Mouse (Mus musculus) hindbrain, embryonic 15.5 days (tissue): Measurements from ENCODE around the gene Chic1. TPM values are rescaled to one million over a fixed set of nuclear protein-coding genes. Genes with fewer than 3 reads are reported as not detected.

Experiments used
- ATAC-seq: fragments of 200-750 bp; cut with Nextera tagmentation; 2 replicates; pipeline ENCODE4 v1.8.0; 2017; ENCODE audit warnings: low read depth, moderate number of reproducible peaks, moderate TSS enrichment; ENCODE audit not compliant: low FRiP score
- H3K27ac ChIP-seq: fragments of 300-500 bp; sonication (generic); replicated peaks from 2 replicates; pipeline ENCODE4 v1.5.1; 2015; ENCODE audit warnings: mild to moderate bottlenecking, inconsistent platforms
- H3K27me3 ChIP-seq: fragments of 300-500 bp; sonication (generic); 2 replicates; pipeline ENCODE4 v1.6.1; 2015; ENCODE audit warnings: control low read depth, inconsistent platforms
- H3K36me3 ChIP-seq: fragments of 300-500 bp; sonication (generic); 2 replicates; pipeline ENCODE4 v1.6.1; 2015; ENCODE audit warnings: control low read depth, inconsistent platforms
- H3K4me1 ChIP-seq: fragments of 300-500 bp; sonication (generic); replicated peaks from 2 replicates; pipeline ENCODE4 v1.6.1; 2015; ENCODE audit warnings: control low read depth, inconsistent platforms
- H3K4me2 ChIP-seq: fragments of 300-500 bp; sonication (generic); 2 replicates; pipeline ENCODE4 v1.6.1; 2015; ENCODE audit warnings: moderate library complexity, mild to moderate bottlenecking, inconsistent platforms
- H3K4me3 ChIP-seq: fragments of 300-500 bp; sonication (generic); 2 replicates; pipeline ENCODE4 v1.5.1; 2015; ENCODE audit warnings: mild to moderate bottlenecking, inconsistent platforms
- H3K9ac ChIP-seq: fragments of 300-500 bp; sonication (generic); 2 replicates; pipeline ENCODE4 v1.6.1; 2015; ENCODE audit warnings: inconsistent platforms
- H3K9me3 ChIP-seq: fragments of 300-500 bp; sonication (generic); 2 replicates; pipeline ENCODE4 v1.6.1; 2016; ENCODE audit warnings: control low read depth, inconsistent platforms
- WGBS: fragments of 180-500 bp; shearing (Covaris S2); methylation state at CpG from one replicate; pipeline ENCODE4 v1.1.7; 2015; 5-methylcytosine and 5-hydroxymethylcytosine counted together
- polyA plus RNA-seq: library from polyadenylated mRNA; unstranded; fragments of >200 nt; fragmentation: Nextera tagmentation; extraction: Ambion mirVana; gene quantifications from 2 replicates; pipeline ENCODE4 v1.2.1, GENCODE M21; 2015

Chic1 gene
- polyA plus RNA-seq, 1 experiment from 2014 or later: 6.7 TPM

DNA sequence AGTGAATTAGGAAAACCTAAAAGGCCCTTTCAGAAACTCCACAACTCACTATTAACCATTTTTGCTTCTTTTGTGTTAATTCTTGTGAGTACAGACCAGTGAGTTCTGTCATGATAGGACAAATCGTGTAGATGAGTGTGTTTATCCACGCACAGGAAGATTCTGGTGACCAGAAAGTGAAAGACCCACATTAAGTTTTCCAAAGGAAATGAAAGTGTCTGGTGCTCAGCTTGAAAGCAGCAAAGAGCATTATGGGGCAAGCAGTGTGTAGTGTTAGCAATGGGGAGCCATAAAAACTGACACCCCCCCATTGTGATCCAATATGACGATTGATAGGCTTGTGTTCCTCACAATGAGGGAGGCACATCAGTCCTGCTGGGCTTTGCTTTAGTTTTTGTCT is 12.4 kb downstream of the Chic1 start:
- H3K4me3 ChIP-seq: no peak overlapping the region
- no peak overlapping the region for H3K9ac ChIP-seq
- no peaks in the 10 kb centered on the region for H3K9me3 ChIP-seq
- no peak for ATAC-seq
- 46% methylated on average over 3 of the region's 3 CpGs for WGBS
- H3K27ac ChIP-seq: no peak overlapping the region
- H3K4me2 ChIP-seq: no peak overlapping the region
- no peaks in the 10 kb centered on the region for H3K36me3 ChIP-seq
- H3K4me1 ChIP-seq: no peaks in the 10 kb centered on the region; the same call in 1 of the 2 replicates
- H3K27me3 ChIP-seq: peaks cover 22% of the 10 kb centered on the region

DNA sequence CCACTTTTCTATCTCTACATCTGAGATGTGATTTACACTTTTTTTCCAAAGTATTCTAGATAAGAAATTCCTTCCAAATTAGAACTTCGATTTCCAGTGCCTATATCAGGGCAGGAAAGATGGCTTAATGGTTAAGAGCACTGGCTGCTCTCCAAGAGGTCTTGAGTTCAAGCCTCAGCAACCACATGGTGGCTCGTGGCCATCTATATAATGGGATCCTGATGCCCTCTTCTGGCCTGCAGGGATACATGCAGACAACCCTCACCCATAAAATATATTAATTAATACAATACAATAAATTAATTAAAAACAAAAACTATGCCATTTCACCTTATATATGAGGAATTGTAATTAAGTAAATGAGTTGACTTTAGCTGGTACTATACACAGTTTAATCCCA is 14.9 kb downstream of the Chic1 start:
- WGBS: 64% methylated on average over 2 of the region's 2 CpGs
- no peak overlapping the region for H3K9ac ChIP-seq
- H3K4me2 ChIP-seq: no peak overlapping the region
- H3K27me3 ChIP-seq: peaks cover 21% of the 10 kb centered on the region
- no peak for ATAC-seq
- H3K9me3 ChIP-seq: no peaks in the 10 kb centered on the region
- H3K36me3 ChIP-seq: no peaks in the 10 kb centered on the region
- H3K4me1 ChIP-seq: no peaks in the 10 kb centered on the region; the same call in 1 of the 2 replicates
- no peak overlapping the region for H3K4me3 ChIP-seq
- H3K27ac ChIP-seq: no peak overlapping the region

DNA sequence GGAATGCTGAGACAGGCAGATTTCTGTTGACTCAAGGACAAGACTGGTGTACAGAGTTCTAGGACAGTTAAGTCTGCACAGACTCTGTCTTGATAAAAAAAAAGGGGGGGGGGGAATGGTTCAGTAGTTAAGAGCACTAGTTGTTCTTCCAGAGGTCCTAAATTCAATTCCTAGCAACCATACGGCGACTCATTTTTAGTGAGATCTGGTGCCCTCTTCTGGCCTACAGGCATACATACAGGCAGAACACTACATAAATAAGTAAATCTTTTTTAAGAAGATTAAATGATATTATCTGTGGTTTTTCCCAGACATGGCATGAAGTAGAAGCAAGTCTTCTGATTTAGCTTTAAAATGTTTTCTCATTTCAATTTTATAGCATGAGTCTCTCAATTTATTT is 15.4 kb downstream of the Chic1 start:
- H3K4me1 ChIP-seq: no peaks in the 10 kb centered on the region
- no peak overlapping the region for H3K27ac ChIP-seq
- no peaks in the 10 kb centered on the region for H3K36me3 ChIP-seq
- H3K27me3 ChIP-seq: peaks cover 20% of the 10 kb centered on the region; the same call in 1 of the 2 replicates
- no peak for ATAC-seq
- H3K9ac ChIP-seq: no peak overlapping the region
- no peak overlapping the region for H3K4me3 ChIP-seq
- H3K9me3 ChIP-seq: no peaks in the 10 kb centered on the region
- WGBS: 38% methylated on average over 2 of the region's 2 CpGs
- no peak overlapping the region for H3K4me2 ChIP-seq

DNA sequence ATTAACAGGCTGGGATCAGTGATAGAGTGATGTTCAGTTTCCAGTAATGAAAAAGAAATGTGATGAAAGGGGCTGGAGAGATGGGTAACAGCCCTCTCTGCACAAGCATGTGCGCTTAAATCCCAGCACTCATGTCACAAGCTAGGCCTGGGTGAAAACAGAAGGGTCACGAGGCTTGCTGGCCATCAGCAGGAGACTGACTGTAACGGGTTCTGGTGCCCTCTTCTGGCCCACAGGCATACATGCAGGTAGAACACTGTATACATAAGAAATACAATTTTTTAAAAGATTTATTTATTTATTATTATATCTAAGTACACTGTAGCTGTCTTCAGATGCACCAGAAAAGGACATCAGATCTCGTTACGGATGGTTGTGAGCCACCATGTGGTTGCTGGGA is 18.0 kb downstream of the Chic1 start:
- no peak for ATAC-seq
- Histone ChIP-seq H3K36me3 (no peaks in the 10 kb centered on the region), H3K4me2 (no peak overlapping the region), H3K4me1 (no peaks in the 10 kb centered on the region), H3K27ac (no peak overlapping the region), H3K27me3 (peaks cover 11% of the 10 kb centered on the region; the same call in 1 of the 2 replicates), H3K4me3 (no peak overlapping the region), H3K9me3 (no peaks in the 10 kb centered on the region), H3K9ac (no peak overlapping the region)
- 60% methylated on average over 5 of the region's 5 CpGs for WGBS

DNA sequence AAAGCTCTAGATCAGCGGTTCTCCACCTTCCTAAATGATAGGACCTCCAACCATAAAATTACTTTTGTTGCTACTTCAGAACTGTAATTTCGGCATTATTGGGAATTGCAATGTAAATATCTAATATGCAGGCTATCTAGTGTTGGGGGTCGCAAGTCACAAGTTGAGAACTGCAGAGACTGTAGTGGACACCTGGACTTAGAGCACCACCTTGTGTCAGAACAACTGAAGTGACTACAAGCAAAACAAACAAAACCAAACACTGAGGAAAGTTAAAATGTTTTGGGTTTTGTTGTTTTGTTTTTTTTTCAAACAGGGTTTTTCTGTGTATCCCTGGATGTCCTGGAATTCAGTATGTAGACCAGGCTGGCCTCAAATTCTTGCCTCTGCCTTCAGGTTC is 28.3 kb downstream of the Chic1 start:
- Histone ChIP-seq H3K36me3 (no peaks in the 10 kb centered on the region), H3K4me3 (no peak overlapping the region), H3K4me1 (no peaks in the 10 kb centered on the region), H3K4me2 (no peak overlapping the region), H3K27ac (no peak overlapping the region), H3K27me3 (peaks cover 28% of the 10 kb centered on the region), H3K9me3 (no peaks in the 10 kb centered on the region), H3K9ac (no peak overlapping the region)
- no peak for ATAC-seq
- 90% methylated on average over 3 of the region's 3 CpGs for WGBS

DNA sequence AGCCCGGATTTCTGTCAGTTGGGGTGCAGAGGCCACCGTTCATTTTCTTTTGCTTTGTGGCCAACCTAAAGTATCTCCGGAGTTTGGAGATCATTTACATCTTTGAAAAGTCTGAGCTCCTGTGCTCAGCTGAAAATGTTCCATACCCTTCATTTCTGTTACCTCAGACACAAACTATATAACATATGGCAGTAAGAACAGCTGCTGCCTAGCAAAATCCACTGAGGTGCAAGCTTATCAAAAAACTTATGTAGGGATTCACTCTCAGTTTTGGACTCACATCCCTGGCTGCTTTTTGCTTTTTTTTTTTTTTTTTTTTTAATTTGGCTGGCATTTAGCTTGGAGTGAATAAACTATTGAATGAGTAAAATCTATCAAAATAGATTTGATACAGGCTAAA is 31.9 kb downstream of the Chic1 start:
- 84% methylated on average over 3 of the region's 3 CpGs for WGBS

DNA sequence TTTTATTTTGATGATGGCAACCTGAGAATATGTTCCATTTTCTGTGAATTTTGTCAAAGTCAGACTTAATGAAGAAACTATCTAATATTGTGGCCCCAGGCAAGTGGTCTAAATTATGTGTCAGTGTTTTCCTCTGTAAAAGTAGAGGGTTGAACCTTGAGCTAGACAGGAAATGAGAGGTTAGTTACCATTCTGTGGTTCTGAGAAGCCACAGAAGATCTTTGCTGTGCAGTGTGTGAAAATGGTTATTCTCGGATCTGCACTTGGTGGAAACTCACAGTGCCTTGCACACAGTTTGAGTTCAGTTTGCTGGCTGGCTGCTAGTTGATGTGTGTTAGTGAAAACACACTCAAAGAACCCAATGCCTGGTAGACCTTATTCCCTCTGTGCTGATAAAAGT is 37.6 kb downstream of the Chic1 start:
- H3K9me3 ChIP-seq: no peaks in the 10 kb centered on the region
- WGBS: 79% methylated on average over 1 of the region's 1 CpGs

More for the DNA sequence above, 31.9 kb downstream of the Chic1 start:
- Histone ChIP-seq H3K9me3 (no peaks in the 10 kb centered on the region), H3K4me3 (no peak overlapping the region), H3K27me3 (peaks cover 22% of the 10 kb centered on the region), H3K4me1 (no peaks in the 10 kb centered on the region), H3K27ac (no peak overlapping the region), H3K9ac (no peak overlapping the region), H3K36me3 (no peaks in the 10 kb centered on the region), H3K4me2 (no peak overlapping the region)
- ATAC-seq: no peak

DNA sequence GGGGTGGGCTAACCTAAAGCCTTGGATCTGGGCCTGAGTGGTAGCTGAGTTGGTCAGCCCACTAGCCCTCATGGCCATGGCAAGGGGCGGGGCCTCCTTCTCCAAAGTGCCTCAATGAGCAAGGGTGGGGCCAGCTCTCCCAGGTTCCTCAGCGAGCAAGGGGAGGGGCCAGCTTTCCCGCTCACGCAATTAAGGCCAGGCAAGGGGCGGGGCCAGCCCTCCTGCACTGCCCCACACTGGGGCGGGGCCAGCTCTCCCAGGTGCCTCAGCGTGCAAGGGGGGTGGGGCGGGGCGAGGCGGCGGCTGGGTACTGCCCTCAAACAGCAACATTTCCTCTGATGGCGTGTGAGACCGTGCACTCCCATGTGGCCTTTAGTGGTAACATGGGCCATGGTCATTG is 48.7 kb downstream of the Chic1 start:
- Histone ChIP-seq H3K9ac (no peak overlapping the region), H3K9me3 (no peaks in the 10 kb centered on the region), H3K4me1 (no peaks in the 10 kb centered on the region), H3K27me3 (peaks cover 33% of the 10 kb centered on the region; the same call in 1 of the 2 replicates), H3K4me2 (no peak overlapping the region), H3K27ac (no peak overlapping the region), H3K4me3 (no peak overlapping the region), H3K36me3 (no peaks in the 10 kb centered on the region)
- WGBS: 37% methylated on average over 11 of the region's 13 CpGs
- no peak for ATAC-seq

More for the DNA sequence above, 37.6 kb downstream of the Chic1 start:
- Histone ChIP-seq H3K9ac (no peak overlapping the region), H3K4me2 (no peak overlapping the region), H3K4me3 (no peak overlapping the region), H3K36me3 (no peaks in the 10 kb centered on the region), H3K4me1 (no peaks in the 10 kb centered on the region), H3K27ac (no peak overlapping the region), H3K27me3 (peaks cover 36% of the 10 kb centered on the region; the same call in 1 of the 2 replicates)
- no peak for ATAC-seq

DNA sequence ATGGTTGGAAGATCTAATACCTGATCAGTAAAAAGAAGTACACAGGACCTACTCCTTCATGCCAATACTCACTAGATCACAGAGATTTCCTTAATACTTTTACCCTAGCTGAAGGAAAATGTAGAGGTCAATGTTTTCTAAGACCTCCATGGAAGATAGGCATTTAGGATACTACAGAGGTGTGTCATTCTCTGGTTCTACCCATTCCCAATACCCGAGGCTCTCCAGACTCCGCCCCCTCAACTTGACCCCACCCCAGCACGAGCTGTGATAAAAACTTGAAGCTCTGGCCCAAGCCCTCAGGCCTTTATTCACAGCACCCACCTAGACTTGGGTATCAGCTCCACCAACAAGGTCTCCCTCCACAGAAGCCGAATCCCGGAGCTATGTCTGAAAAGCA is 57.9 kb downstream of the Chic1 start, which contains the start of gene Tsx:
Gene Tsx, plus strand, starts transcription at position 301 of the 400 bp plus-strand sequence.
- 86% methylated on average over 5 of the region's 5 CpGs for WGBS
- Histone ChIP-seq H3K27me3 (peaks cover 34% of the 10 kb centered on the region), H3K36me3 (no peaks in the 10 kb centered on the region), H3K27ac (no peak within 1 kb of the TSS), H3K4me2 (no peak within 1 kb of the TSS), H3K9ac (no peak within 1 kb of the TSS), H3K9me3 (no peaks in the 10 kb centered on the region), H3K4me1 (no peaks in the 10 kb centered on the region), H3K4me3 (no peak within 1 kb of the TSS)
- no peak for ATAC-seq

DNA sequence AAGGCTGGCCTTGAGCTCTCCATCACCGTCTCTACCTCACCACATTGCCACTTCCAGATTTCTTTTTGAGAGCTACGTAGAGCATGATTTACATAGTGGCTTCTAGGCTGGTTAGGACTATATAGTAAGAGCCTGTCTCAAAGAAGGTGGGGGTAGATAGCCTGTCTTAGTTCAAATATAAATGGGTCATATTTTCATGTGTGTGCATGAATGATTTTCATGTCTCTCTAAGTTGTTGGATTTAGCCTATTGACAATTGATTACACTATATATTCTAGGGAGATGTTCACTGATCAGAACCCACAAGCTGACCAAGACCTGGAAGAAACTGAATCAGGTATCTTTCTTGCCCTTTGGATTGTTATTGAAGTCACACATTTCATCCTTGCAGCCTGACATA is 65.4 kb downstream of the Chic1 start, which contains the start of gene Gm26992:
Gene Gm26992, plus strand, starts transcription at position 301 of the 400 bp plus-strand sequence.
- H3K4me3 ChIP-seq: no peak within 1 kb of the TSS
- no peak within 1 kb of the TSS for H3K27ac ChIP-seq
- H3K9me3 ChIP-seq: no peaks in the 10 kb centered on the region
- H3K4me2 ChIP-seq: no peak within 1 kb of the TSS
- H3K9ac ChIP-seq: no peak within 1 kb of the TSS
- ATAC-seq: no peak
- H3K27me3 ChIP-seq: peaks cover 23% of the 10 kb centered on the region
- no peaks in the 10 kb centered on the region for H3K36me3 ChIP-seq
- H3K4me1 ChIP-seq: no peaks in the 10 kb centered on the region
- WGBS: 94% methylated on average over 2 of the region's 2 CpGs

DNA sequence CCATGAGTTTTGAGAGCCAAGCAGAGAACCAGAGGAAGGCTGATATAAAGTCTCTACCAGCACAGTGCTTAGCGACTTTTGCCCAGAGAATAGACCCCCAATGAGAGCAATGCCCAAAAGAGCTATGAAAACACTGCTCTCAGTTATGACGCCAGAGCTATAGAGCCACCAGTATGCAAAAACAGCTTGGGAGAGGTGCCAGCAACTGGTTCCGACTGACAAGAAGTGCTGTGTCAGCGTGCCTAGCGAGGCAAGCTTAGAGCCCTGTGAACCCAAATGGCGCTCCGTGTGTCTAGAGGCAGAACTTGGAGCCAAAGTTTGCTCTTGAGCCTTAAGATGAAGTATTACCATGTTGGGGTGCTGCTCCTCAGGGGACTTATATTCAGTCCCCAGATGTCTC is 71.4 kb downstream of the Chic1 start:
- Histone ChIP-seq H3K27ac (no peak overlapping the region), H3K36me3 (no peaks in the 10 kb centered on the region), H3K4me1 (no peaks in the 10 kb centered on the region), H3K27me3 (peaks cover 25% of the 10 kb centered on the region; the same call in 1 of the 2 replicates), H3K9me3 (no peaks in the 10 kb centered on the region), H3K4me3 (no peak overlapping the region), H3K9ac (no peak overlapping the region), H3K4me2 (no peak overlapping the region)
- ATAC-seq: no peak
- WGBS: 82% methylated on average over 7 of the region's 7 CpGs

DNA sequence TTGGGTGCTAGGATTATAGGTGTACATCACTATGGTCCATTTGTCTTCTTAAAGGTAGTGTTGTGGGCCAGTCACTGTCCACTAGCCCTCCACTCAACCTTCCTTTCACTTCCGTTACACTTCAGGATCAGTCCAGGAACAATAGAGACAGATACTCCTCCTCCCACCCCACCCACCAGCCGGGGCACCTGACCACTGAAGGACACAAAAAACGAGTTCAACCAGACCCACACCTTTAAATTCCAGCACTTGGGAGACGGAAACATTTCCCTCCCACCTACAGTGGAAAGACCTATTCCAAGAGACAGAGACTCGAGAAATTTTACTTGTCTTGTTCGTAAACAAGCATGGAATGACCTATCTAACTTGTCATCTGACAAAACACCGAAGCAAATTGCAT is 76.0 kb downstream of the Chic1 start:
- Histone ChIP-seq H3K4me2 (no peak overlapping the region), H3K27me3 (peaks cover 22% of the 10 kb centered on the region; the same call in 1 of the 2 replicates), H3K36me3 (no peaks in the 10 kb centered on the region), H3K9me3 (no peaks in the 10 kb centered on the region), H3K9ac (no peak overlapping the region), H3K4me1 (no peaks in the 10 kb centered on the region), H3K27ac (no peak overlapping the region), H3K4me3 (no peak overlapping the region)
- no peak for ATAC-seq
- 80% methylated on average over 7 of the region's 7 CpGs for WGBS

DNA sequence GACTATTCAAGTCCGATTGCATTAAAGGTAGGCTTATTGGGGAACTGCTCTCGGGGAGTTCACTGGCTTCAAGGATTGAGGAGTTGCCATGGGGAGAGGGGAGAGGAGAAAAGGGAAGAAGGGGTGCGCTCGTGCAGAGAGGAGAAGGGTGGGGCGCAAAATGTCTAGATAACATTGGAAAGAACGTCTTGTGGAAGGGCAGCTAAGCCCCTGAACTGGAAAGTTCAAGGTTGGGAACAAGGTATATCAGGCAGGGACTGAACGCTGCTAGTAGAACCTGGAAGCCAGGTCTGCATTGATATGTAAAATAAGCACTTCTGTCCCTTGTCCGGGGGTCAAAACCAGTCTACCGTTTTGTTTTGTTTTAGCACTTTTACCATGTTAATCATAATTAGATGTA is 81.7 kb downstream of the Chic1 start:
- Histone ChIP-seq H3K27me3 (peaks cover 29% of the 10 kb centered on the region), H3K9me3 (no peaks in the 10 kb centered on the region), H3K27ac (no peak overlapping the region), H3K4me1 (no peaks in the 10 kb centered on the region), H3K4me3 (no peak overlapping the region), H3K36me3 (no peaks in the 10 kb centered on the region), H3K9ac (no peak overlapping the region), H3K4me2 (no peak overlapping the region)
- ATAC-seq: no peak
- WGBS: 13% methylated on average over 9 of the region's 9 CpGs
